Mouse (Mus musculus): ENCODE measurements at regions not wholly inside any gene's neighbourhood (a gene's known extent, or its start where the extent isn't known, plus 50 kb on each side); places are given as distances from the start of the nearest gene placed in this dataset.
"Not testable (repeated sequence)": the region's sequence is repeated elsewhere in the genome, so short reads cannot be mapped to it uniquely, and the experiment has no call there.

- in situ Hi-C loops (cut with MboI, MseI) = no loop called here
Observed at GRCm38 (mm10) chr5:4348334-4348733, 156.2 kb downstream of the Mterf1b start.

- in situ Hi-C loops (cut with MboI, MseI) = no loop called here
Observed at GRCm38 (mm10) chr5:4349943-4350342, 157.8 kb downstream of the Mterf1b start.

- in situ Hi-C loops (cut with MboI, MseI) = loop anchor here (5.0 kb wide), 1 partner anchor 173 kb away; no protein-coding TSS in a partner anchor
Observed at GRCm38 (mm10) chr5:4355609-4356224, 163.6 kb downstream of the Mterf1b start.

GRCm38 (mm10) chr5:4356555-4357273 is 164.5 kb downstream of the Mterf1b start:
- in situ Hi-C loops (cut with MboI, MseI) = loop anchor here (5.0 kb wide), 1 partner anchor 174 kb away; no protein-coding TSS in a partner anchor

- in situ Hi-C loops (cut with MboI, MseI) = not testable (repeated sequence)
Observed at GRCm38 (mm10) chr5:4361547-4361946, 169.4 kb downstream of the Mterf1b start.

GRCm38 (mm10) chr5:4384719-4385118 is 192.6 kb downstream of the Mterf1b start:
- in situ Hi-C loops (cut with MboI, MseI) = not testable (repeated sequence)

GRCm38 (mm10) chr5:4391083-4391482 is 198.9 kb downstream of the Mterf1b start:
- in situ Hi-C loops (cut with MboI, MseI) = no loop called here

- in situ Hi-C loops (cut with MboI, MseI) = not testable (repeated sequence)
Observed at GRCm38 (mm10) chr5:4394353-4395052, 202.3 kb downstream of the Mterf1b start.

GRCm38 (mm10) chr5:4398087-4398486 is 205.9 kb downstream of the Mterf1b start:
- in situ Hi-C loops (cut with MboI, MseI) = no loop called here

GRCm38 (mm10) chr5:4417761-4418160 is 225.6 kb downstream of the Mterf1b start:
- in situ Hi-C loops (cut with MboI, MseI) = no loop called here

Data from T-helper 17 cell (primary cell).